Mouse (Mus musculus) heart, adult 2 months (tissue): Measurements from ENCODE around the gene Ntpcr. TPM values are rescaled to one million over a fixed set of nuclear protein-coding genes. Genes with fewer than 3 reads are reported as not detected.

Experiments
- DNase-seq, 2 experiments: peaks; one replicate each; pipeline ENCODE4 v3.0.0; 2021
- H3K27ac ChIP-seq: fragments of 200-600 bp; 2 replicates; pipeline ENCODE4 v1.8.1; 2022
- H3K27me3 ChIP-seq: fragments of 200-500 bp; 2 replicates; pipeline ENCODE4 v1.6.1; 2012; ENCODE audit warnings: mild to moderate bottlenecking, low read length, inconsistent platforms, mixed read lengths; ENCODE audit not compliant: control insufficient read depth, insufficient read depth
- H3K36me3 ChIP-seq: fragments of 200-500 bp; 2 replicates; pipeline ENCODE4 v1.6.1; 2012; ENCODE audit warnings: low read length, inconsistent platforms; ENCODE audit not compliant: control insufficient read depth, insufficient read depth
- H3K4me1 ChIP-seq: fragments of 200-500 bp; 2 replicates; pipeline ENCODE4 v1.6.1; 2011; ENCODE audit warnings: low read length; ENCODE audit not compliant: control insufficient read depth, insufficient read depth
- H3K4me3 ChIP-seq: fragments of 200-600 bp; 2 replicates; pipeline ENCODE4 v1.8.1; 2022
- H3K79me2 ChIP-seq: fragments of 200-500 bp; replicated peaks from 2 replicates; pipeline ENCODE4 v1.6.1; 2012; ENCODE audit warnings: mild to moderate bottlenecking, inconsistent platforms, low read length, moderate library complexity, mixed read lengths; ENCODE audit not compliant: control insufficient read depth, insufficient read depth
- H3K9ac ChIP-seq: fragments of 200-500 bp; 2 replicates; pipeline ENCODE4 v1.6.1; 2012; ENCODE audit warnings: low read depth, mild to moderate bottlenecking, control low read depth, inconsistent platforms, low read length, mixed read lengths
- CTCF ChIP-seq: fragments of 200-600 bp; IDR thresholded peaks from 2 replicates; pipeline ENCODE4 v1.8.1; 2022; ENCODE audit warnings: antibody characterized with exemption, mild to moderate bottlenecking, moderate library complexity
- EP300 ChIP-seq: fragments of 200-500 bp; IDR thresholded peaks from 2 replicates; pipeline ENCODE4 v1.6.1; 2011; ENCODE audit warnings: low read depth, low read length, control low read depth; ENCODE audit not compliant: insufficient read depth
- POLR2A ChIP-seq: fragments of 200-500 bp; IDR thresholded peaks from 2 replicates; pipeline ENCODE4 v1.6.1; 2011; ENCODE audit warnings: mild to moderate bottlenecking, low read depth, low read length, control low read depth; ENCODE audit not compliant: insufficient read depth
- WGBS: fragments of 180-500 bp; shearing (Covaris S2); methylation state at CpG from one replicate; pipeline ENCODE4 v1.1.7; 2018; 5-methylcytosine and 5-hydroxymethylcytosine counted together
- intact Hi-C: fragments of 180-260 bp; cut with DNase I; formaldehyde crosslinking; loops from one replicate; pipeline ENCODE4 v1.15.1; 2025
- polyA plus RNA-seq: library from polyadenylated mRNA; depleted of rRNA; stranded (reverse); fragments of >200 nt; gene quantifications from 2 replicates; pipeline ENCODE4 v1.2.3, GENCODE M21; 2012
- total RNA-seq, 2 experiments: library from RNA; stranded (reverse); gene quantifications; 2 replicates each; pipeline ENCODE4 v1.2.3; 2021

Gene Ntpcr
- total and polyA plus RNA-seq, 3 experiments = 12.3 to 20.8 (median 13.9) TPM

DNA sequence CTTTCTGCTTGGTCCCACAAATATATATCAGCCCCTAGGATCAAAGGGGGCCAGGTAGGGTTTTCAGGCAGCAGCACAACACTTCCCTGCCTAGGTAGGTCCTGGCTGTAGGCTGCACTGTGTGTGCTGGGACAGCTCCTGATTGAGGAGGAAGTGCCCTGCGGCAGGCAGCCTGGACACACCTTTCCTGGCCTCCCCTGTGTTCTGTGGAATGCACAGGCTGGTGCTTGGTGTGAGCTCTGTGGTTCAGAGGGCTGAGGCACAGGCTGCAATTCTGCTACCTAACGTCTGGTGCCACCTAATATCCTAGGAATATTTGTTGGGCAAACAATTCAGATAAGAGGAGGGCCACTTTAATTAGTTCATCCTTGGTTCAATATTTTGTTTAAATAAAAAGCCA lies 12.1 kb downstream of the Ntpcr start:
- Histone ChIP-seq H3K27me3 (no peaks in the 10 kb centered on the region), H3K27ac (no peak overlapping the region), H3K36me3 (no peaks in the 10 kb centered on the region), H3K79me2 (no peaks in the 10 kb centered on the region), H3K4me3 (no peak overlapping the region), H3K9ac (no peak overlapping the region), H3K4me1 (no peaks in the 10 kb centered on the region)
- whole genome bisulfite sequencing = 45% methylated on average over 2 of the region's 2 CpGs
- DNase-seq = no peak
- intact Hi-C loops = no loop called here
- TF ChIP-seq EP300 (no peak), CTCF (no peak), POLR2A (no peak)

DNA sequence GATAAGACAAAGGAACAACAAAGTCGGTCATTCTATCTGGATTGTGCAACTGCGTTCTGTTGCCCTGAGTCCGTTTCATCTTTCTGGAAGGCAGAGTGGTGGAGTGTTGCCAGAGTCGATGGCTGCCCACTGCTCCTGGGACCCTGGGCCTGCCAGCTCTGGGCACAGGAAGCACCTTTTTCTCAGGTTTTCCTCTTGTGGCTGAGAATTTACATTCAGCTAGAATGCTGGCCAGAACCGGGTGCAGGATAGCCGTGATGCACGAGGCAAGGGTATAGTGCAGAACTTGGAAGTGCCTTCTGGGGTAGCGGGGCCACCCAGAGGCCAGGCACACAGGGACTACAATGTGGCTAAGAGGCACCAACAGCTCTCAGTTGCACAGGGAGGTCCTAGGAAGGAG lies 12.6 kb downstream of the Ntpcr start:
- Histone ChIP-seq H3K27me3 (no peaks in the 10 kb centered on the region), H3K4me1 (no peaks in the 10 kb centered on the region), H3K27ac (no peak overlapping the region), H3K36me3 (no peaks in the 10 kb centered on the region), H3K79me2 (no peaks in the 10 kb centered on the region), H3K9ac (no peak overlapping the region), H3K4me3 (no peak overlapping the region)
- intact Hi-C loops = no loop called here
- TF ChIP-seq POLR2A = no peak
- no peak for TF ChIP-seq EP300
- no peak for TF ChIP-seq CTCF
- WGBS = 60% methylated on average over 8 of the region's 8 CpGs
- DNase-seq = no peak

- Histone ChIP-seq H3K27ac (no peak overlapping the region), H3K27me3 (no peaks in the 10 kb centered on the region), H3K36me3 (no peaks in the 10 kb centered on the region), H3K79me2 (no peaks in the 10 kb centered on the region), H3K4me3 (no peak overlapping the region), H3K4me1 (no peaks in the 10 kb centered on the region), H3K9ac (no peak overlapping the region)
- no peak for DNase-seq
- intact Hi-C loops = loop anchor here (5.0 kb wide), 1 partner anchor 38 kb away; no protein-coding TSS in a partner anchor
- TF ChIP-seq POLR2A (no peak), CTCF (no peak), EP300 (no peak)
- WGBS = 72% methylated on average over 10 of the region's 10 CpGs
Observed at GRCm38 (mm10) chr8:125744914-125745576, 15.3 kb downstream of the Ntpcr start.

DNA sequence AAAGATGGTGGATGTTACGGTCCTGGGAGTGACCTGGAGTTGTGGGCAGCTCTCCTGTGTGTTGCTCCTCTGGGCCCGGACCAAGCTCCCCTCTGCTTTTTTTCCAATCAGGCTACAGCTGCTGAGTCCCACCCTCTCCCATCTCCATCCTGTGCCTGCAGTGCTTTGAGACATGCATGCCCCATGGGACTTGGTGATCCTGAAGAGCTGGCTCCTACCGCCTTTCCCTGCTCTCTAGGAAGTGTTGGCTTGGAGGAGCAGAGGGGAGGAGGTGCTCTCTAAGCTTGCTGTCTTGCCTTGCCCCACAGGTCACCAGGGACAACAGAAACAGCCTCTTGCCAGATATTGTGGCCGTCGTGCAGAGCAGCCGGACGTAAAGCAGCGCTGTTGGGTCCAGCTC lies 17.6 kb downstream of the Ntpcr start:
- Histone ChIP-seq H3K36me3 (no peaks in the 10 kb centered on the region), H3K9ac (no peak overlapping the region), H3K79me2 (no peaks in the 10 kb centered on the region), H3K4me3 (no peak overlapping the region), H3K27me3 (no peaks in the 10 kb centered on the region), H3K27ac (no peak overlapping the region), H3K4me1 (no peaks in the 10 kb centered on the region)
- no peak for TF ChIP-seq POLR2A
- no peak for TF ChIP-seq EP300
- TF ChIP-seq CTCF = no peak
- 57% methylated on average over 8 of the region's 8 CpGs for WGBS
- intact Hi-C loops = loop anchor here (5.0 kb wide), 1 partner anchor 40 kb away; no protein-coding TSS in a partner anchor
- DNase-seq = no peak

- Histone ChIP-seq H3K9ac (no peak overlapping the region), H3K4me3 (no peak overlapping the region), H3K4me1 (no peaks in the 10 kb centered on the region), H3K79me2 (no peaks in the 10 kb centered on the region), H3K27me3 (no peaks in the 10 kb centered on the region), H3K27ac (no peak overlapping the region), H3K36me3 (no peaks in the 10 kb centered on the region)
- TF ChIP-seq EP300 = no peak
- TF ChIP-seq CTCF = no peak
- no peak for TF ChIP-seq POLR2A
- DNase-seq = no peak
- intact Hi-C loops = no loop called here
- 48% methylated on average over 8 of the region's 8 CpGs for WGBS
Observed at GRCm38 (mm10) chr8:125750846-125751245, 21.1 kb downstream of the Ntpcr start.

GRCm38 (mm10) chr8:125755896-125756295 lies 26.1 kb downstream of the Ntpcr start:
- Histone ChIP-seq H3K36me3 (no peaks in the 10 kb centered on the region), H3K4me3 (no peak overlapping the region), H3K79me2 (no peaks in the 10 kb centered on the region), H3K27ac (no peak overlapping the region; the same call in 1 of the 2 replicates), H3K9ac (no peak overlapping the region), H3K4me1 (peaks cover 5% of the 10 kb centered on the region; the same call in 1 of the 2 replicates), H3K27me3 (no peaks in the 10 kb centered on the region)
- TF ChIP-seq POLR2A (no peak), CTCF (no peak), EP300 (no peak)
- intact Hi-C loops = no loop called here
- peak in 1 of 2 experiments; percentile 39 for DNase-seq
- WGBS = 46% methylated on average over 8 of the region's 8 CpGs
